Mouse (Mus musculus) left cerebral cortex, postnatal 25 days (tissue): ENCODE data around the gene Olfr1396. TPM values are rescaled to one million over a fixed set of nuclear protein-coding genes. Genes with fewer than 3 reads are reported as not detected.
"Not testable (repeated sequence)": the region's sequence is repeated elsewhere in the genome, so short reads cannot be mapped to it uniquely, and the experiment has no call there.

Source experiments
- DNase-seq, 2 experiments: peaks; one replicate each; pipeline ENCODE4 v3.0.0; 2022; ENCODE audit warnings: low spot score in 2 of 2, mixed read lengths in 1 of 2
- intact Hi-C: fragments of 180-260 bp; cut with DNase I; formaldehyde crosslinking; loops from one replicate; pipeline ENCODE4 v1.15.1; 2025
- total RNA-seq, 2 experiments: library from RNA; stranded (reverse); gene quantifications; 2 replicates each; pipeline ENCODE4 v1.2.3; 2021

Olfr1396 gene
- total RNA-seq, 2 experiments from 2014 or later = not detected

- no peak for DNase-seq
- intact Hi-C loops = no loop called here
These were observed 22.6 kb downstream of the Olfr1396 start for GRCm38 (mm10) chr11:49092053-49092586.

- intact Hi-C loops = no loop called here
- no peak for DNase-seq
These were observed 23.5 kb downstream of the Olfr1396 start for GRCm38 (mm10) chr11:49091171-49091570.

GRCm38 (mm10) chr11:49090551-49090950 lies 24.1 kb downstream of the Olfr1396 start:
- DNase-seq = no peak
- intact Hi-C loops = no loop called here

- DNase-seq = no peak
- intact Hi-C loops = no loop called here
These were observed 24.8 kb downstream of the Olfr1396 start for GRCm38 (mm10) chr11:49089735-49090507.

GRCm38 (mm10) chr11:49088990-49089652 lies 25.6 kb downstream of the Olfr1396 start:
- intact Hi-C loops = no loop called here
- no peak for DNase-seq

GRCm38 (mm10) chr11:49087830-49088616 lies 26.7 kb downstream of the Olfr1396 start:
- DNase-seq = no peak
- intact Hi-C loops = no loop called here

GRCm38 (mm10) chr11:49086858-49087361 lies 27.8 kb downstream of the Olfr1396 start:
- intact Hi-C loops = no loop called here
- DNase-seq = no peak

GRCm38 (mm10) chr11:49084875-49085274 lies 29.8 kb downstream of the Olfr1396 start:
- intact Hi-C loops = no loop called here
- no peak for DNase-seq

- intact Hi-C loops = no loop called here
- DNase-seq = no peak
These were observed 30.3 kb downstream of the Olfr1396 start for GRCm38 (mm10) chr11:49084385-49084784.

- intact Hi-C loops = no loop called here
These were observed 30.9 kb downstream of the Olfr1396 start for GRCm38 (mm10) chr11:49083808-49084207.

GRCm38 (mm10) chr11:49083146-49083545 lies 31.5 kb downstream of the Olfr1396 start:
- intact Hi-C loops = no loop called here
- peak; percentile 18 to 67 for DNase-seq

More at GRCm38 (mm10) chr11:49083808-49084207, 30.9 kb downstream of the Olfr1396 start:
- DNase-seq = no peak

- no peak for DNase-seq
- intact Hi-C loops = no loop called here
These were observed 32.8 kb downstream of the Olfr1396 start for GRCm38 (mm10) chr11:49081886-49082285.

- intact Hi-C loops = no loop called here
- no peak for DNase-seq
These were observed 33.3 kb downstream of the Olfr1396 start for GRCm38 (mm10) chr11:49081356-49081755.

GRCm38 (mm10) chr11:49080636-49081035 lies 34.0 kb downstream of the Olfr1396 start:
- intact Hi-C loops = no loop called here

GRCm38 (mm10) chr11:49078719-49079118 lies 36.0 kb downstream of the Olfr1396 start:
- DNase-seq = no peak
- intact Hi-C loops = loop anchor here (5.0 kb wide), 1 partner anchor 81 kb away; no protein-coding TSS in a partner anchor

More at GRCm38 (mm10) chr11:49080636-49081035, 34.0 kb downstream of the Olfr1396 start:
- DNase-seq = no peak

- no peak for DNase-seq
- intact Hi-C loops = loop anchor here (5.0 kb wide), 1 partner anchor 80 kb away; no protein-coding TSS in a partner anchor
These were observed 37.7 kb downstream of the Olfr1396 start for GRCm38 (mm10) chr11:49077012-49077411.

- not testable (repeated sequence) for DNase-seq
- intact Hi-C loops = loop anchor here (5.0 kb wide), 1 partner anchor 79 kb away; no protein-coding TSS in a partner anchor
These were observed 38.5 kb downstream of the Olfr1396 start, which contains the start of gene Ifi47 for GRCm38 (mm10) chr11:49076001-49076757. TSS of gene Ifi47 (plus strand) at chr11:49076587.

GRCm38 (mm10) chr11:49068358-49068757 lies 46.3 kb downstream of the Olfr1396 start:
- intact Hi-C loops = no loop called here
- DNase-seq = no peak
